Mouse (Mus musculus) bone marrow, adult 2 months (tissue): ENCODE results near the gene Bud13. TPM values are rescaled to one million over a fixed set of nuclear protein-coding genes. Genes with fewer than 3 reads are reported as not detected.
A peak's percentile ranks its signal among the peaks of the same experiment; 100 is the strongest.
"Not testable (repeated sequence)": the region's sequence is repeated elsewhere in the genome, so short reads cannot be mapped to it uniquely, and the experiment has no call there.

Source experiments
- H3K27ac ChIP-seq: fragments of 200-500 bp; 2 replicates; pipeline ENCODE4 v1.5.1; 2012; ENCODE audit warnings: low read depth, mild to moderate bottlenecking, control low read depth, inconsistent platforms, low read length; ENCODE audit not compliant: control insufficient read depth, poor library complexity, insufficient read depth
- H3K4me1 ChIP-seq: fragments of 200-500 bp; 2 replicates; pipeline ENCODE4 v1.6.1; 2011; ENCODE audit warnings: low read length; ENCODE audit not compliant: control insufficient read depth, insufficient read depth
- H3K4me3 ChIP-seq: fragments of 200-500 bp; replicated peaks from 2 replicates; pipeline ENCODE3; 2011; ENCODE audit warnings: mild to moderate bottlenecking, low read depth, low read length, control low read depth; ENCODE audit not compliant: control insufficient read depth
- CTCF ChIP-seq: fragments of 200-500 bp; IDR thresholded peaks from 2 replicates; pipeline ENCODE4 v1.5.1; 2011; ENCODE audit warnings: low read length, control low read depth; ENCODE audit not compliant: control insufficient read depth, insufficient read depth
- POLR2A ChIP-seq: fragments of 200-500 bp; IDR thresholded peaks from 2 replicates; pipeline ENCODE4 v1.6.1; 2011; ENCODE audit warnings: low read depth, mild to moderate bottlenecking, control low read depth, low read length, borderline replicate concordance; ENCODE audit not compliant: control insufficient read depth
- WGBS: fragments of 180-500 bp; shearing (Covaris S2); methylation state at CpG from one replicate; pipeline ENCODE4 v1.1.7; 2018; 5-methylcytosine and 5-hydroxymethylcytosine counted together
- polyA plus RNA-seq: library from polyadenylated mRNA; stranded (reverse); fragments of >200 nt; gene quantifications from 2 replicates; pipeline ENCODE4 v1.2.4, GENCODE M21; 2011; ENCODE audit warnings: low replicate concordance; ENCODE audit not compliant: missing spikeins, insufficient read depth, insufficient read length

The Bud13 gene
- polyA plus RNA-seq, 1 experiment: 13.4 TPM

DNA sequence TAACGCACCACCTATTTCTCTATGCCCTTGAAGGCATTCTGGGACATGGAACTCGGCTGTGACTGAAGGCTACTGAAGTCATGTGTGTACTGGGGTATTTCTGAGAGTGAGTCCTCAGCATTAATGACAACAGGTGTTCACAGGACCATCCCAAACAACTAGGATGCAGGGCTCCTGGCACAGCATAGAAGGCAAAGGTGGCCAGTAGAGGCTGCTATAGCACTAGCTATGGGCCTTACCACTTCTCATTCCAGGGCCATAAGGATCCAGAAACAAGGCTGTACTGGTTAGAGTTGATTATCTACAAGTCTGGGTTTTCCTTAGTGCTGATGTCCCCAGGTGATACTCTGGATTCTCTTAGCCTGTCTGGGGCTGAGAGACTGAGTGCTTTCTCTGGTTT, 32.1 kb downstream of the Bud13 start:
- WGBS: 48% methylated on average over 2 of the region's 2 CpGs
- TF ChIP-seq POLR2A (no peak), CTCF (no peak)

DNA sequence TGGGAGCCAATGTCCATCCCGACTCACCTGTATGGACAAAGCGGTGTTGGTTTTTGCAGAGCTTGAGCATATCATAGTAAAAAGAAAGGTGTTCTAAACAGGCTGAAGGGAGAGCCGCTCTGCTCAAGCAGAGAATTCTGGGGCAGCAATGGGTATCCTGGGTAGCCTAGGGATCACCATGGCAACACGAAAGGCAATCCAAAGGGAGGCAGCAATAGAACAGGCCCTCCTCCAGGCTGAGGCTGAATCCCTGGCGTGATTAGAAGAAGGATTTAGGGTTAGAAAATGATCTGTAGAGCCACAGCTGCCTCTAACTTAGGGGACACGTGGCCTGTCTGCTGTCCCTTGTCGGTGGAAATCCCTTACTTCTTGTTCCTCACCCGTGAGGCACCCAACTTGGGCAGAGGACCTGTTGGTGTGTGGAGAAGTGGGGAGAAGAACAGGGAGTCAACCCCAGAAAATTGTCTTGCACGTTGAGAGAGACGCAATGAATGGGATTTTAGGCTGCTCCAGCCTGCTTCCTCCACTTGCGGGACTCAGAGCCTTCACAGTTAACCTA, 33.1 kb downstream of the Bud13 start:
- Histone ChIP-seq H3K27ac (no peak overlapping the region), H3K4me1 (no peaks in the 10 kb centered on the region), H3K4me3 (no peak overlapping the region)
- WGBS: 72% methylated on average over 11 of the region's 11 CpGs
- TF ChIP-seq POLR2A: no peak

More for the DNA sequence above, 32.1 kb downstream of the Bud13 start:
- H3K4me1 ChIP-seq: no peaks in the 10 kb centered on the region
- no peak overlapping the region for H3K27ac ChIP-seq
- H3K4me3 ChIP-seq: no peak overlapping the region

- no peak for TF ChIP-seq CTCF
- TF ChIP-seq POLR2A: no peak
- Histone ChIP-seq H3K27ac (no peak overlapping the region), H3K4me1 (no peaks in the 10 kb centered on the region), H3K4me3 (no peak overlapping the region)
- 65% methylated on average over 5 of the region's 5 CpGs for whole genome bisulfite sequencing
These were observed 33.6 kb downstream of the Bud13 start for GRCm38 (mm10) chr9:46316388-46316787.

DNA sequence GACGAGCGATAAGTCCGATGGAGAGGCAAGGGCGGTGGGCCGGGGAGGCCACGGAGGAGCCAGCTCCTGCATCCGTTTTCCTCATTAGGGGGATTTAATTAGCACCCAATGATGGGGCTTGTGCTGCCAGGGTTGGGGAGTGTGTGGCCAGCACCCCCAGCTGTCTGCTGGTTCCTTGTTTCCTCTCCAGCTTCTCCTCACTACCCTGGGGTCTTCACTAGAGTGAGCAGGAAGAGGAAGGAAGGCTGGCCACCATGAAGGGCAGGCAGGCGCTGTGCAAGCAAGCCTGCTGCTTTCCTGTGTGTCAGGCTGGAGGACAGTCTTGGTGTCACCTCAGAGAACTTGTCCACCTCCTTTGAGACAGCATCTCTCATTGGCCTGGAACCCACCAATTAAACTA, 34.1 kb downstream of the Bud13 start:
- Histone ChIP-seq H3K27ac (no peak overlapping the region), H3K4me3 (no peak overlapping the region), H3K4me1 (no peaks in the 10 kb centered on the region)
- no peak for TF ChIP-seq POLR2A
- TF ChIP-seq CTCF: no peak
- WGBS: 72% methylated on average over 8 of the region's 8 CpGs

- TF ChIP-seq POLR2A: no peak
- TF ChIP-seq CTCF: peak; percentile 16; the same call in 1 of the 2 replicates
- H3K4me3 ChIP-seq: no peak overlapping the region
- H3K4me1 ChIP-seq: no peaks in the 10 kb centered on the region
- 85% methylated on average over 3 of the region's 3 CpGs for WGBS
- no peak overlapping the region for H3K27ac ChIP-seq
These were observed 35.1 kb downstream of the Bud13 start for GRCm38 (mm10) chr9:46317957-46318356.

DNA sequence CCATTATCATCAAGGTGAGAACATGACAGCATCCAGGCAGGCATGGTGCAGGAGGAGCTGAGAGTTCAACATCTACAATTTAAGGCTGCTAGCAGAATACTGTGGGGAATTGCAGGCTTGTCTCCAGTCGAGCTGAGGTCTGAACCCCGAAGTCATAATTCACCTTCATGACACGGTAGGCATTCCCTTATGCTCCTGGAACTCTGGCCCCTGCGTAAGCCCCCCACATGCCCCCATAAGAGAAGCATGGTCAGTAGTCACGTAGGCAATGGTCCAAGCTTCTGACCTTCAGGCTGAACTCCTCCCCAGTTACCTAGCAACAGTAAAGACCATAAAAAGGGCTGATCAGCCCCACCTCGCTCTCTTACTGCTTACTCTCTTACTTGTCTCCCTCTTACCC, 37.1 kb downstream of the Bud13 start, which contains the start of gene 4931429L15Rik:
Gene 4931429L15Rik (minus strand): TSS at position 101 of the 400 bp plus-strand sequence.
- H3K4me1 ChIP-seq, H3K4me3 ChIP-seq, H3K27ac ChIP-seq: not testable (repeated sequence)
- WGBS: 78% methylated on average over 6 of the region's 6 CpGs

DNA sequence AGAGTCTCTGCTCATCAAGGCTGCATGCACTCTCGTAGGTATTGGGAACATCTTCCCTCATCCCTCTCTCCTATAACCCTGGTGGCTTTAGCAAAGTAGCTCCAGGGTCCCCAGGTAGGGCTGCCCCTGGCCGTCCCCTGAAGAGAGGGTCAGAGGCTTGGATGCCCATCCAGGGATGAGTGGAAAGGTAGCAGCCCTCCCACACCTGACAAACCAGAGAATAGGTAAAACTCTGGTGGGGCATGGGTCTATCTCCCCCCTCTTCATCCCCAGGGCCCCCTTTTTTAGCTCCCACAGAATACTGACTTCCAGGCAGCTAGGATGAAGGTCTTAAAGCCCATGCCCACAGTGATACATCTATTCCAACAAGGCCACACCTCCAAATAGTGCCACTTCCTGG, 37.7 kb downstream of the Bud13 start:
- H3K4me3 ChIP-seq: no peak overlapping the region
- WGBS: 81% methylated on average over 2 of the region's 2 CpGs
- TF ChIP-seq POLR2A: no peak
- TF ChIP-seq CTCF: no peak
- H3K27ac ChIP-seq: no peak overlapping the region
- H3K4me1 ChIP-seq: no peaks in the 10 kb centered on the region

GRCm38 (mm10) chr9:46326694-46327405, 44.0 kb downstream of the Bud13 start:
- no peak for TF ChIP-seq POLR2A
- no peak for TF ChIP-seq CTCF
- no peak overlapping the region for H3K27ac ChIP-seq
- no peaks in the 10 kb centered on the region; the same call in 1 of the 2 replicates for H3K4me1 ChIP-seq
- 83% methylated on average over 11 of the region's 11 CpGs for WGBS
- no peak overlapping the region for H3K4me3 ChIP-seq
